Mouse (Mus musculus): Measurements from ENCODE around the gene Trpm3. TPM values are rescaled to one million over a fixed set of nuclear protein-coding genes. Genes with fewer than 3 reads are reported as not detected.
A peak's percentile ranks its signal among the peaks of the same experiment; 100 is the strongest.

The Trpm3 gene
- polyA plus RNA-seq, 1 experiment from 2014 or later = 0.23 TPM

DNA sequence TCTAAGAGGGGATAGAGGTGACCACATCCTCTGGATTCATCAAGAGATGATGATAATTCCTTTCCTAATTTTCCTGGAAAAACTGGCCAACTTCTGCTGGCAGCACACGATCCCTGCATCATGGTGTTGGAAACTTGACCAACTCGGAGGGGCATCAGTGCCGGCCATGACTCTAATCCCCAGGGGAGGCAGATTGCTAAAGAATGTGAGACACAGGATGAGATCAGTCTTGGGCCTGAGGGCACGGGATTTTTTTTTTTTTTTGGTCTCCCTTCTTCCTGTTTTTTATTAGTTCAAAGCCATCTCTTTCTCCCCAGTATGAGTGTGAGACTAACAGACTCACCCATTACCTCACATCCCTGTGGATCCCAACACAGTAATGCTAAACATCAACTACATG is 855.1 kb downstream of the Trpm3 start:
- Histone ChIP-seq H3K9me3 (ENCODE audit: control insufficient read depth) (no peaks in the 10 kb centered on the region), H3K4me1 (replicated peaks; ENCODE audit: control insufficient read depth, insufficient read depth, low read length) (no peaks in the 10 kb centered on the region), H3K27me3 (replicated peaks; ENCODE audit: control insufficient read depth, insufficient read depth, low read length) (no peaks in the 10 kb centered on the region), H3K4me3 (ENCODE audit: low read depth, low read length) (no peak overlapping the region), H3K4me2 (replicated peaks; ENCODE audit: low read depth) (no peak overlapping the region), H3K9ac (ENCODE audit: low read depth, low read length) (no peak overlapping the region), H3K27ac (ENCODE audit: low read depth, low read length) (no peak overlapping the region), H3K36me3 (ENCODE audit: control insufficient read depth, insufficient read depth) (no peaks in the 10 kb centered on the region)
- 75% methylated on average over 4 of the region's 4 CpGs for WGBS
- no peak for TF ChIP-seq CTCF (IDR thresholded peaks at IDR 0.05; ENCODE audit: low read depth)
- ATAC-seq = no peak

DNA sequence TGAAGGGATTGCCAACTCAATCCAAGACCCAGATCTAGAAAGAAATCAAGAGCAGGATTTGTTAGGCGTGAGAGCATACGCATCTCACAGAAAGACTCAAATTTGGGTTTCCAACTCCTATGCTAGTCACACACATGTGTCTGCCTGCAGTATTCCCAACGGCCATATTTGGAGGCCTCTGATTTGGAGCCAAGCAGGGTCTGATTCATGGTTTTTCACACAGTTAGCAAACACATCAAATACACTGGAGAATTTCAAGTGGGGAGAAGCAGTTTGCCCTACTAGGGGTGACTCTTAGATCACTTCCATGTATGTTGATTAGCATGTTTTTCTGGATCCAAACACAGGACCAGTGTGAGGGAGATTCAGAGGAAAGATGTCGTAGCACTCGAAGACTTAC is 855.7 kb downstream of the Trpm3 start:
- H3K4me1 ChIP-seq (replicated peaks; ENCODE audit: control insufficient read depth, insufficient read depth, low read length) = no peaks in the 10 kb centered on the region
- no peak for ATAC-seq
- no peak overlapping the region for H3K27ac ChIP-seq (ENCODE audit: low read depth, low read length)
- no peaks in the 10 kb centered on the region for H3K27me3 ChIP-seq (replicated peaks; ENCODE audit: control insufficient read depth, insufficient read depth, low read length)
- H3K4me3 ChIP-seq (ENCODE audit: low read depth, low read length) = no peak overlapping the region
- H3K4me2 ChIP-seq (replicated peaks; ENCODE audit: low read depth) = no peak overlapping the region
- no peak overlapping the region for H3K9ac ChIP-seq (ENCODE audit: low read depth, low read length)
- no peaks in the 10 kb centered on the region for H3K9me3 ChIP-seq (ENCODE audit: control insufficient read depth)
- 87% methylated on average over 5 of the region's 5 CpGs for WGBS
- TF ChIP-seq CTCF (IDR thresholded peaks at IDR 0.05; ENCODE audit: low read depth) = no peak
- H3K36me3 ChIP-seq (ENCODE audit: control insufficient read depth, insufficient read depth) = no peaks in the 10 kb centered on the region

- Histone ChIP-seq H3K4me3 (ENCODE audit: low read depth, low read length) (no peak overlapping the region), H3K4me2 (replicated peaks; ENCODE audit: low read depth) (no peak overlapping the region), H3K4me1 (replicated peaks; ENCODE audit: control insufficient read depth, insufficient read depth, low read length) (no peaks in the 10 kb centered on the region), H3K36me3 (ENCODE audit: control insufficient read depth, insufficient read depth) (no peaks in the 10 kb centered on the region), H3K9ac (ENCODE audit: low read depth, low read length) (no peak overlapping the region), H3K27ac (ENCODE audit: low read depth, low read length) (no peak overlapping the region), H3K9me3 (ENCODE audit: control insufficient read depth) (no peaks in the 10 kb centered on the region), H3K27me3 (replicated peaks; ENCODE audit: control insufficient read depth, insufficient read depth, low read length) (no peaks in the 10 kb centered on the region)
- 96% methylated on average over 1 of the region's 1 CpGs for WGBS
- TF ChIP-seq CTCF (IDR thresholded peaks at IDR 0.05; ENCODE audit: low read depth) = no peak
- ATAC-seq = no peak
Observed at GRCm38 (mm10) chr19:23000293-23000692, 861.4 kb downstream of the Trpm3 start.

DNA sequence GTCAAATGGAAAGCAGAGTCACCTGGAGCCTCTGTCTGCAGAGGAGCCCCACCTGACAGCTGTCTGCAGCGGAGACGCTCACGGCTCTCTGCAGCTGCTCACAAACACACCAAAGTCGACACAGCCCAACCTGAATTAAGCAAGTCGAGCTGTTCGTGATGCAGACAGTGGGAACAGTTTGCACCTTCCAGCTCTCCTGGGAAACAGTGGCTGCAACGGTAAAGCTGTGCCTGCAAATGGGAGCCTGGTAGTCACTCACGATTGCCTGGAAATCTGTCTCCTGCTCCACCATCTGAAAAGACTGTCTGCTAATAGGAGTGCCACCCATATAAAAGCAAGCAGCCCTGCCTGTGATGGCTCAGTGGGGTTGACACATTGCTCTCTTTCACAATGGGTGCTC is 865.0 kb downstream of the Trpm3 start:
- no peak overlapping the region for H3K27ac ChIP-seq (ENCODE audit: low read depth, low read length)
- 35% methylated on average over 8 of the region's 8 CpGs for WGBS
- H3K9me3 ChIP-seq (ENCODE audit: control insufficient read depth) = no peaks in the 10 kb centered on the region
- H3K36me3 ChIP-seq (ENCODE audit: control insufficient read depth, insufficient read depth) = no peaks in the 10 kb centered on the region
- H3K4me1 ChIP-seq (replicated peaks; ENCODE audit: control insufficient read depth, insufficient read depth, low read length) = no peaks in the 10 kb centered on the region
- no peak overlapping the region for H3K4me2 ChIP-seq (replicated peaks; ENCODE audit: low read depth)
- no peaks in the 10 kb centered on the region for H3K27me3 ChIP-seq (replicated peaks; ENCODE audit: control insufficient read depth, insufficient read depth, low read length)
- no peak overlapping the region for H3K4me3 ChIP-seq (ENCODE audit: low read depth, low read length)
- no peak for ATAC-seq
- no peak overlapping the region for H3K9ac ChIP-seq (ENCODE audit: low read depth, low read length)
- no peak for TF ChIP-seq CTCF (IDR thresholded peaks at IDR 0.05; ENCODE audit: low read depth)

DNA sequence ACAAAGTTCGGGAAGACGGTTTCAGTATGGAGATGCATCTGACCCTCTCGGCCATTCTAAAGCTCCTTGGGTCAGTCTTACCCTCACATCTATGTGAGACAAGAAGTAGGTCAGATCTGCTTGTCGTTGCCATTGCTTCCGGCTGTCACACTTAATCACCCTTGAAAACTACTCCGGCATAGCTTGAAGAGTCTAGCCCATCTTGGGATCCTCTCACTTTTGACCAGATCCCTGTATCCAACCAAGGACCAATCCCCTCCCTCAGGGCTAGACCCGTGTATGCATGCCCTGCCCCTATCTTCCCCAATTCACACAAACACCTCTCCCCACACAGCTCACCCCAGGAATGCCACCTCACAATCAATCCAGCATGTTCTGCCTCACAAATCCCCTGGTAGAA is 867.0 kb downstream of the Trpm3 start:
- no peak for TF ChIP-seq CTCF (IDR thresholded peaks at IDR 0.05; ENCODE audit: low read depth)

GRCm38 (mm10) chr19:23006517-23007273 is 867.8 kb downstream of the Trpm3 start:
- H3K4me2 ChIP-seq (replicated peaks; ENCODE audit: low read depth) = no peak overlapping the region

More for the DNA sequence above, 867.0 kb downstream of the Trpm3 start:
- no peaks in the 10 kb centered on the region for H3K27me3 ChIP-seq (replicated peaks; ENCODE audit: control insufficient read depth, insufficient read depth, low read length)
- H3K9ac ChIP-seq (ENCODE audit: low read depth, low read length) = no peak overlapping the region
- H3K36me3 ChIP-seq (ENCODE audit: control insufficient read depth, insufficient read depth) = no peaks in the 10 kb centered on the region
- no peaks in the 10 kb centered on the region for H3K4me1 ChIP-seq (replicated peaks; ENCODE audit: control insufficient read depth, insufficient read depth, low read length)
- H3K4me2 ChIP-seq (replicated peaks; ENCODE audit: low read depth) = no peak overlapping the region
- H3K9me3 ChIP-seq (ENCODE audit: control insufficient read depth) = no peaks in the 10 kb centered on the region
- no peak overlapping the region for H3K4me3 ChIP-seq (ENCODE audit: low read depth, low read length)
- 91% methylated on average over 7 of the region's 7 CpGs for WGBS
- no peak for ATAC-seq
- no peak overlapping the region for H3K27ac ChIP-seq (ENCODE audit: low read depth, low read length)

More at GRCm38 (mm10) chr19:23006517-23007273, 867.8 kb downstream of the Trpm3 start:
- Histone ChIP-seq H3K4me3 (ENCODE audit: low read depth, low read length) (no peak overlapping the region), H3K27ac (ENCODE audit: low read depth, low read length) (no peak overlapping the region), H3K27me3 (replicated peaks; ENCODE audit: control insufficient read depth, insufficient read depth, low read length) (no peaks in the 10 kb centered on the region), H3K9ac (ENCODE audit: low read depth, low read length) (no peak overlapping the region), H3K36me3 (ENCODE audit: control insufficient read depth, insufficient read depth) (no peaks in the 10 kb centered on the region), H3K4me1 (replicated peaks; ENCODE audit: control insufficient read depth, insufficient read depth, low read length) (no peaks in the 10 kb centered on the region), H3K9me3 (ENCODE audit: control insufficient read depth) (no peaks in the 10 kb centered on the region)
- no peak for ATAC-seq
- TF ChIP-seq CTCF (IDR thresholded peaks at IDR 0.05; ENCODE audit: low read depth) = peak; percentile 78
- WGBS = 63% methylated on average over 11 of the region's 11 CpGs
